Mouse (Mus musculus) liver, adult 2 months (tissue): Measurements from ENCODE around the gene Mdga2.

Experiments used
- CTCF ChIP-seq: fragments of 200-500 bp; IDR thresholded peaks from 2 replicates; pipeline ENCODE4 v1.5.1; 2011; ENCODE audit warnings: low read depth, low read length, control low read depth
- POLR2A ChIP-seq: fragments of 200-500 bp; IDR thresholded peaks from 2 replicates; pipeline ENCODE4 v1.6.1; 2011; ENCODE audit warnings: low read length, control low read depth; ENCODE audit not compliant: insufficient read depth; ENCODE audit errors: extremely low read depth

GRCm38 (mm10) chr12:66708334-66708733 lies 514.0 kb downstream of the Mdga2 start:
- no peak for TF ChIP-seq CTCF
- no peak for TF ChIP-seq POLR2A
